Mouse (Mus musculus) splenic B cell, adult 2 months (primary cell): Measurements from ENCODE around the gene Dalrd3.
A peak's percentile ranks its signal among the peaks of the same experiment; 100 is the strongest.
"Not testable (repeated sequence)": the region's sequence is repeated elsewhere in the genome, so short reads cannot be mapped to it uniquely, and the experiment has no call there.

Experiments
- DNase-seq: peaks from one replicate; pipeline ENCODE4 v3.0.0-alpha.2; 2011; ENCODE audit warnings: low read depth, low spot score
- H3K27me3 ChIP-seq: 2 replicates; pipeline ENCODE4 v1.6.1; 2012; ENCODE audit warnings: mild to moderate bottlenecking, low read length, moderate library complexity, mixed read lengths; ENCODE audit not compliant: control insufficient read depth, poor library complexity, insufficient read depth, severe bottlenecking
- H3K36me3 ChIP-seq: 2 replicates; pipeline ENCODE4 v1.6.1; 2012; ENCODE audit warnings: mild to moderate bottlenecking, low read length, moderate library complexity, mixed read lengths; ENCODE audit not compliant: control insufficient read depth, poor library complexity, insufficient read depth, severe bottlenecking

Gene Dalrd3

DNA sequence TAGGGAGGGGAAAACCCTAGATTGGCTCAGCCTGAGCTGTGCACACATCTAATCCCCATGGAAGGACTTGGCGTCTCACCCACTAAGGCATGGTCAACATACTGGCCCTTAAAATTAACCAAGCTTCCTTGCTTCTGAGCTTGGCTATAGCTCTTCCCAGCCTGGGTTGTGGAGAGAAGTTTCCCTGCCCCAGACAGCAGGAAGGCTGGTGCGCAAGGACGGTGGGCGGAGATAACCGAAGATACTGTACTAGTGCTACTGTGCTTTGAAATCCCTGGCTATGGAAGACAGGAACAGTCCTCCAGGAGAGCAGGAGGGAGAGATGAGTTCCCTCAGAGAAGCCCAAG lies 9.6 kb downstream of the Dalrd3 start:
- no peaks in the 10 kb centered on the region for H3K27me3 ChIP-seq
- no peak for DNase-seq

DNA sequence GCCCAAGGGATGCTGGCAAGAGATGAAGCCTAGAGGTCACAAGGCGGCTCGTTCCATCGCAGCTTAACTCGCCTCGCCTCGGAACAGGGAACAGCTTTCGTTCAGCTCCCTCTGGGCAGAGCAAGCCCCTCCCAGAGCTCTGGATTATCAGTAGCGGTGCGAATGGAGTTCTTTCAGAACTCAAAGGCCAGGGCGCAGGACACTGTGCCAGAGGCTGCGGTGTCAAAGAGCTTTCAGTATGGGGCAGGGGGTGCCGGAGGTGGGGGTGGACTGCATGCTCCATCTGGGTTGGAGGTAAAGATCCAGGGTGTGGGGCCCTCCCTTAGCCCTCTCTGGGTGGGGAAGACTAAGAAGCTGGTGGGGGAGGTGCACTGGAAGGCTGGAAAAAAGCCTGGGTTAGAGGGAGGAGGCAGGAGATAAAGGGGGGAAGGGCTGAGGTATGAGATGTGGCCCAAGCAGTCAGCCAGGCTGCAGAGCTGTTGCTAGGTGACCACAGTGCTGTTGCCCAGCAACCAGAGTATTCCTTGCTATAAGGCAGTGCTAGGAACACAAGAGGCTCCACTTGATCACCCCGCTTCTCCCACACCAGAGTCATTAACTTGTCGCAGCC lies 18.0 kb downstream of the Dalrd3 start:
- H3K27me3 ChIP-seq, result no peaks in the 10 kb centered on the region

More for the DNA sequence above, 9.6 kb downstream of the Dalrd3 start:
- no peaks in the 10 kb centered on the region; the same call in 1 of the 2 replicates for H3K36me3 ChIP-seq

DNA sequence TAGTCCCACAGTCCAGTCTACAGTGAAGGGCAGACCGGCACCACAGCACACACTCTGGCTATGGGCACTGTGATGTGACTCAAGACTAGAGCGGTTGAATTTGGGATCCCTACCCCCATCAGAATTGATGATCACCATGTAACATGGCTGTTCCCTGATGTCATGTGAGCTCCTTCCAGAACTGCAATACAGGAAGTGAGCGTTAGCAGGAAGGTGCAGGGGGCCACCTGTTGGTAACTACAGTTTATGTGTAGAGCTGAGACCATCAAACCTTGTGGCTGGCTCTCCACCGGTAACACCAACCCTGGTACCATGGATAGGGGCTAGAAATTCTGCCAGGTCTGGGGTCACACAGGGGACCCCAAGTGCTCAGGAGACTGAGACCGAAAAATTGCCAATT lies 19.5 kb downstream of the Dalrd3 start:
- peak; percentile 47 for DNase-seq
- H3K36me3 ChIP-seq, result no peaks in the 10 kb centered on the region
- no peaks in the 10 kb centered on the region for H3K27me3 ChIP-seq

More for the DNA sequence above, 18.0 kb downstream of the Dalrd3 start:
- no peak for DNase-seq
- H3K36me3 ChIP-seq, result no peaks in the 10 kb centered on the region

DNA sequence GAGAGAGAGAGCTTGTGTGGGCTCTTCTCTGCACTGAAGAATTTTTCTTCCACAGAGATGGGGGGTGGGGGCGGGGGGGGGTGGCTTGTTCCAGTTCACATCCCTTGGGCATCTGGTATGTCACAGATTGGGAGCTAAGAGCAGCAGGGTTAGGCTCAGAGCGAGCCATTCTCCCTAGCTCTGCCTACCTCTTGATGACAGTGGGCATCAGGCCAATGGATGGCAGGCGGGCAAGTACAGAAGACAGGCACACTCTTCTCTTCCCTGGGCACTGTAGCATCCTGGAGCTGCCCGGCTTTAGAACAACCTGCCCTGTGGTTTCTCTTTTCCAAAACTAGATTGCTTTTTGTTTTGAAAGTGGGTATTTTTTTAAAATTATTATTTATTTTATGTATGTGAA lies 21.8 kb downstream of the Dalrd3 start:
- DNase-seq, result no peak
- no peaks in the 10 kb centered on the region for H3K36me3 ChIP-seq
- H3K27me3 ChIP-seq, result no peaks in the 10 kb centered on the region

GRCm38 (mm10) chr9:108594354-108594753 lies 24.7 kb downstream of the Dalrd3 start:
- no peaks in the 10 kb centered on the region for H3K27me3 ChIP-seq
- no peak for DNase-seq
- H3K36me3 ChIP-seq, result no peaks in the 10 kb centered on the region

DNA sequence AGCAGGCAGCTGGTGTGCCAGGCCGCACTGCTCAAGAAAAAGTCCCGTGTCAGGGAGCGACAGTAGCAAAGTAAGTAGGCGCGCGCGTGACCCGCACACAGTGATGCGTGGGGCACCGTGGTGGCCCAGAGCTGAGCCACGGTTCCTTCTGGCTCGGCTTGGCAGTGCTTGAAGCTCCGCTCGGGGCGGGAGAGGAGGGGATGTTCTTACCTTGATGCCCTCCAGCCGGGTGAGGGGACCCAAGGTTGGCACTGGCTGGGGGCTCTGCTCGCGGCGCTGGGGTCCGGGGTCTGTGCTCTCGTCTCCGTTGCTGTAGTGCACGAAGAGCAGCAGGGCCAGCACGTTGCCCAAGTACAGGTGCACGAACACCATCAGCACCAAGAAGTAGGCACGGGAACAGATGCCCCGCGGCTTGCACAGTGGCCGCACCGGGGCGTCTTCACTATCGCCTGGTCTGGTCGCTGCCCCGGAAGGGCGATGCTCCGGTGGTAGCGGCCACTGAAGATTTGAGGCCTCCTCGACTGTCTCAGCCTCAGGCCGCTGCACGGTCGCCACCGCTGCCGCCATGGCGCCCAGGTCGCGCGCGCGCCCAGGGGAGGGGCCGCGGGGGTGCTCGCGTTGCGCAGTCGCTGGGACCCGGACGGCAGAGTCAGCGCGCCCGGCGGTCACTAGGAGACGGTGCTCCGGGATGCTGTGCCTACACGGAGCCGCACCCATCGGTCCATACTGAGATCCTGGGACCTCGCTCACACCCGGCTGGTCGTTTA lies 27.5 kb downstream of the Dalrd3 start, which contains the start of gene P4htm:
TSS of gene P4htm (minus strand) at position 670 of the 767 bp plus-strand sequence.
- Histone ChIP-seq H3K36me3 (no peaks in the 10 kb centered on the region), H3K27me3 (no peaks in the 10 kb centered on the region)
- DNase-seq, result peak; percentile 47

- peaks cover 4% of the 10 kb centered on the region for H3K36me3 ChIP-seq
- no peaks in the 10 kb centered on the region for H3K27me3 ChIP-seq
- DNase-seq, result no peak
Observed at GRCm38 (mm10) chr9:108599021-108599566, 29.4 kb downstream of the Dalrd3 start.

DNA sequence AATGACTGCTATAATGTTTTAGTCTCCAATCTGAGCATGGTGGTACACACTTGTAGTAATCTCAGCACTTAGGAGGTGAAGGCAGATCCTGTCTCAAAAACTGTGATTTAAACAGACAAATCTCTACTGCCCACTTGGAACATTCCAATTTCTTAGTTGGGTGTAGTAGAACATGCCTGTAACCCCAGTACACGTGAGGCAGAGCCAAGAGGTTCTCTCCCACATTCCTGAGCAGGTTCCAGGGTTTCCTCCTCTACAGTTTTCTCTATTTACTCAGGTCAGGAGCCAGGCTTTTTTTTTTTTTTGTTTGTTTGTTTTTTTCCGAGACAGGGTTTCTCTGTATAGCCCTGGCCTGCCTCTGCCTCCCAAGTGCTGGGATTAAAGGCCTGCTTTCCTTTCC lies 30.3 kb downstream of the Dalrd3 start:
- no peak for DNase-seq
- H3K36me3 ChIP-seq, result peaks cover 7% of the 10 kb centered on the region
- no peaks in the 10 kb centered on the region for H3K27me3 ChIP-seq

GRCm38 (mm10) chr9:108601986-108602385 lies 32.3 kb downstream of the Dalrd3 start:
- no peaks in the 10 kb centered on the region for H3K27me3 ChIP-seq
- peaks cover 14% of the 10 kb centered on the region for H3K36me3 ChIP-seq
- no peak for DNase-seq

DNA sequence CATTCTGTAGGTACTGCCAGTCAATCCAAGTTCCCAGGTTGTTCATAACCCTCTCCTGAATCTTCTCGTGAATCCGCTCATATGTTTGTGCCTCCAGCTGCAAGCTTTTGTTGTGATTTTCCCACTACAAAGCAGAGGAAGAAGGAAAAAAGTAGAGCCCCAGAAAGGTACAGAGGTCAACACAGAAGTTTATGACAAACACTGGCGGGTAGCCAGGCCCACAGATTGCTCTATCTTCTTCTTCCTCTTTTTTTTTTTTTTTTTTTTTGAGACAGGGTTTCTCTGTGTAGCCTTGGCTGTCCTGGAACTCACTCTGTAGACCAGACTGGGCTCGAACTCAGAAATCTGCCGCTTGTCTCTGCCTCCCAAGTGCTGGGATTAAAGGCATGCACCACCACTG lies 38.2 kb downstream of the Dalrd3 start:
- H3K36me3 ChIP-seq, result peaks cover 17% of the 10 kb centered on the region
- not testable (repeated sequence) for H3K27me3 ChIP-seq, DNase-seq

DNA sequence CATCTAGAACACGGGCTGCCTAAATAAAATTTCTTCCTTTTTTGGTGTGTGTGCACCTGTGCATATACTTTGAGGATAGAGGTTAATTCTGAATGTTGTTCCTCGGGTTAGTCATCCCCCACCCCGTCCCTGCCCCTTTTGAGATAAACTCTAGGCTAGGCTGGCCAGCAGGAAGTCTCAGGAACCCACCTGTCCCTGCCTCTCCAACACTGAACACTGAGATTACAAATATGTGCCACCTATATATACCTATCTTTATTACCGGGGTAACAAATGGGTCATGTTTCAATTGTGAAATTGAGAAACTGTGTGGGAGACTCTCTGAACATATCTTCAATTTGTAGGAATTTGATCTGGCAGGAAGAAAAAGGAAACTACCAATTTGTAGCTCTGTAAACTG lies 39.2 kb downstream of the Dalrd3 start:
- DNase-seq, result no peak
- Histone ChIP-seq H3K27me3 (no peaks in the 10 kb centered on the region), H3K36me3 (peaks cover 13% of the 10 kb centered on the region)

GRCm38 (mm10) chr9:108611488-108611887 lies 41.8 kb downstream of the Dalrd3 start:
- DNase-seq, result no peak
- Histone ChIP-seq H3K36me3 (peaks cover 7% of the 10 kb centered on the region), H3K27me3 (no peaks in the 10 kb centered on the region)

DNA sequence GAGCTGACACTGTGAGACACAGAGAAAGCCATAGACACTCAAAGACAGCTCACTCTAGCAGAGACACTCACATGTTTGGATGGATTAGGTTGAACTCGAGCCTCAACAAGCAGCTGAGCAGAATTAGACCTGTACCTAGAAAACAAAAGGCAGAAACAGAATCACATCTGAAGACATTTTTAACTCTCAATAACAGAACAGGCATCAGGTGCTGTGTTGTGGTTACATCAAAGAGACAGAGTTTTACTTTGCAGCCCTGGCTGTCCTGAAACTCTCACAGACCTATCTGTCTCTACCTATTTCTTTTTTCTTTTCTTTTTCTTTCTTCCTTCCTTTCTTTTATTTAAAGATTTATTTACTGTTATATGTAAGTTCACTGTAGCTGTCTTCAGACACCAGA lies 47.6 kb downstream of the Dalrd3 start:
- DNase-seq, result no peak

More for the DNA sequence above, 47.6 kb downstream of the Dalrd3 start:
- Histone ChIP-seq H3K36me3 (peaks cover 7% of the 10 kb centered on the region), H3K27me3 (no peaks in the 10 kb centered on the region)
